Mouse (Mus musculus): ENCODE data around the gene Zfp420.

Zfp420 gene

GRCm38 (mm10) chr7:29898351-29898750 lies 38.6 kb downstream of the Zfp420 start:
- DNase-seq (ENCODE audit: low spot score), result no peak

- DNase-seq (ENCODE audit: low spot score), result no peak
These were observed 44.3 kb downstream of the Zfp420 start for GRCm38 (mm10) chr7:29904101-29904500.

GRCm38 (mm10) chr7:29905966-29906681 lies 46.3 kb downstream of the Zfp420 start, which contains the start of gene Zfp27:
Gene Zfp27 (minus strand): TSS chr7:29906572.
- peak; percentile 91 for DNase-seq (ENCODE audit: low spot score)

GRCm38 (mm10) chr7:29906682-29907058 lies 46.9 kb downstream of the Zfp420 start:
- peak; percentile 36 for DNase-seq (ENCODE audit: low spot score)

- DNase-seq (ENCODE audit: low spot score), result no peak
These were observed 47.4 kb downstream of the Zfp420 start for GRCm38 (mm10) chr7:29907206-29907605.

- DNase-seq (ENCODE audit: low spot score), result peak; percentile 94
These were observed 48.6 kb downstream of the Zfp420 start, which contains the start of gene Zfp383 for GRCm38 (mm10) chr7:29908130-29908950. Gene Zfp383 (plus strand): TSS chr7:29908223.

- no peak for DNase-seq (ENCODE audit: low spot score)
These were observed 50.5 kb downstream of the Zfp420 start for GRCm38 (mm10) chr7:29910252-29910651.

GRCm38 (mm10) chr7:29912172-29912571 lies 52.4 kb downstream of the Zfp420 start:
- no peak for DNase-seq (ENCODE audit: low spot score)

- DNase-seq (ENCODE audit: low spot score), result no peak
These were observed 57.7 kb downstream of the Zfp420 start for GRCm38 (mm10) chr7:29917371-29918061.

- no peak for DNase-seq (ENCODE audit: low spot score)
These were observed 58.3 kb downstream of the Zfp420 start for GRCm38 (mm10) chr7:29918062-29918453.

GRCm38 (mm10) chr7:29921439-29922093 lies 61.8 kb downstream of the Zfp420 start:
- DNase-seq (ENCODE audit: low spot score), result no peak

- DNase-seq (ENCODE audit: low spot score), result no peak
These were observed 63.0 kb downstream of the Zfp420 start for GRCm38 (mm10) chr7:29922780-29923179.
